Mouse (Mus musculus) forebrain, postnatal 0 days (tissue): ENCODE measurements at regions not wholly inside any gene's neighbourhood (a gene's known extent, or its start where the extent isn't known, plus 50 kb on each side); places are given as distances from the start of the nearest gene placed in this dataset.

ENCODE experiments used
- ATAC-seq: fragments of 200-750 bp; cut with Nextera tagmentation; 2 replicates; pipeline ENCODE4 v1.8.0; 2017; ENCODE audit warnings: mild to moderate bottlenecking, moderate library complexity
- DNase-seq: peaks from one replicate; pipeline ENCODE4 v3.0.0-alpha.2; 2015
- H3K27ac ChIP-seq: fragments of 300-500 bp; sonication (generic); 2 replicates; pipeline ENCODE4 v1.5.1; 2014; ENCODE audit warnings: low read depth, mild to moderate bottlenecking, antibody characterized with exemption, low read length, moderate library complexity, mixed read lengths
- H3K27me3 ChIP-seq: fragments of 300-500 bp; sonication (generic); 2 replicates; pipeline ENCODE4 v1.6.1; 2014; ENCODE audit warnings: mild to moderate bottlenecking, low read length, mixed read lengths; ENCODE audit not compliant: insufficient read depth
- H3K36me3 ChIP-seq: fragments of 300-500 bp; sonication (generic); 2 replicates; pipeline ENCODE4 v1.6.1; 2014; ENCODE audit warnings: mild to moderate bottlenecking, moderate library complexity; ENCODE audit not compliant: insufficient read depth
- H3K4me1 ChIP-seq: fragments of 300-500 bp; sonication (generic); 2 replicates; pipeline ENCODE4 v1.6.1; 2014; ENCODE audit warnings: antibody characterized with exemption; ENCODE audit not compliant: insufficient read depth
- H3K4me2 ChIP-seq: fragments of 300-500 bp; sonication (generic); 2 replicates; pipeline ENCODE4 v1.6.1; 2014; ENCODE audit warnings: low read depth, mild to moderate bottlenecking, moderate library complexity
- H3K4me3 ChIP-seq: fragments of 300-500 bp; sonication (generic); 2 replicates; pipeline ENCODE4 v1.5.1; 2014; ENCODE audit warnings: low read depth, low read length, mixed read lengths
- H3K9ac ChIP-seq: fragments of 300-500 bp; sonication (generic); 2 replicates; pipeline ENCODE4 v1.6.1; 2014; ENCODE audit warnings: mild to moderate bottlenecking
- H3K9me3 ChIP-seq: fragments of 300-500 bp; sonication (generic); 2 replicates; pipeline ENCODE4 v1.6.1; 2016; ENCODE audit warnings: low read length
- CTCF ChIP-seq: sonication (generic); IDR thresholded peaks from 2 replicates; pipeline ENCODE4 v1.5.1; 2016; ENCODE audit warnings: antibody characterized with exemption, control low read depth, low read depth
- WGBS: fragments of 180-500 bp; shearing (Covaris S2); extraction: QIAGEN DNeasy Blood & Tissue Kit; methylation state at CpG from one replicate; pipeline ENCODE4 v1.1.7; 2014; 5-methylcytosine and 5-hydroxymethylcytosine counted together

- Histone ChIP-seq H3K4me3 (no peak overlapping the region), H3K27ac (no peak overlapping the region), H3K36me3 (no peaks in the 10 kb centered on the region), H3K9ac (no peak overlapping the region), H3K4me2 (no peak overlapping the region), H3K9me3 (no peaks in the 10 kb centered on the region), H3K27me3 (no peaks in the 10 kb centered on the region), H3K4me1 (no peaks in the 10 kb centered on the region)
- TF ChIP-seq CTCF: no peak
- ATAC-seq: no peak
- peak; percentile 49 for DNase-seq
Measured at GRCm38 (mm10) chr14:92316773-92317172, 1573.7 kb downstream of the Pcdh9 start.

GRCm38 (mm10) chr14:92303940-92304339, 1586.5 kb downstream of the Pcdh9 start:
- Histone ChIP-seq H3K4me1 (no peaks in the 10 kb centered on the region), H3K9ac (no peak overlapping the region), H3K4me2 (no peak overlapping the region), H3K36me3 (no peaks in the 10 kb centered on the region), H3K27ac (no peak overlapping the region), H3K4me3 (no peak overlapping the region), H3K27me3 (no peaks in the 10 kb centered on the region), H3K9me3 (no peaks in the 10 kb centered on the region)
- ATAC-seq (no peak), DNase-seq (no peak)
- TF ChIP-seq CTCF: no peak
- 84% methylated on average over 3 of the region's 3 CpGs for WGBS

- TF ChIP-seq CTCF: no peak
- ATAC-seq (no peak), DNase-seq (no peak)
- H3K9me3 ChIP-seq: no peaks in the 10 kb centered on the region
- no peak overlapping the region for H3K9ac ChIP-seq
- H3K4me2 ChIP-seq: no peak overlapping the region
- H3K27ac ChIP-seq: no peak overlapping the region
- H3K36me3 ChIP-seq: no peaks in the 10 kb centered on the region
- no peak overlapping the region for H3K4me3 ChIP-seq
- H3K27me3 ChIP-seq: no peaks in the 10 kb centered on the region
- H3K4me1 ChIP-seq: no peaks in the 10 kb centered on the region
Measured at GRCm38 (mm10) chr14:92271200-92271599, 1619.3 kb downstream of the Pcdh9 start.

- DNase-seq (no peak), ATAC-seq (no peak)
- H3K4me3 ChIP-seq: no peak overlapping the region
- H3K9ac ChIP-seq: no peak overlapping the region
- H3K27ac ChIP-seq: no peak overlapping the region
- no peaks in the 10 kb centered on the region for H3K27me3 ChIP-seq
- H3K4me2 ChIP-seq: no peak overlapping the region
- no peak for TF ChIP-seq CTCF
- 97% methylated on average over 5 of the region's 5 CpGs for WGBS
- no peaks in the 10 kb centered on the region for H3K9me3 ChIP-seq
- no peaks in the 10 kb centered on the region for H3K4me1 ChIP-seq
- no peaks in the 10 kb centered on the region for H3K36me3 ChIP-seq
Measured at GRCm38 (mm10) chr14:92222746-92223145, 1667.7 kb downstream of the Pcdh9 start.
